Mouse (Mus musculus) stomach, postnatal 0 days (tissue): Measurements from ENCODE around the gene Ddx58. TPM values are rescaled to one million over a fixed set of nuclear protein-coding genes. Genes with fewer than 3 reads are reported as not detected.

Source experiments
- ATAC-seq: fragments of 200-750 bp; cut with Nextera tagmentation; 2 replicates; pipeline ENCODE4 v1.8.0; 2017; ENCODE audit not compliant: low FRiP score, low TSS enrichment
- DNase-seq: peaks from one replicate; pipeline ENCODE4 v3.0.0-alpha.2; 2016; ENCODE audit warnings: low spot score
- H3K27ac ChIP-seq: fragments of 300-500 bp; sonication (generic); replicated peaks from 2 replicates; pipeline ENCODE4 v1.5.1; 2014; ENCODE audit warnings: mild to moderate bottlenecking, control low read depth
- H3K27me3 ChIP-seq: fragments of 300-500 bp; sonication (generic); 2 replicates; pipeline ENCODE4 v1.6.1; 2014; ENCODE audit warnings: low read length; ENCODE audit not compliant: control insufficient read depth, insufficient read depth
- H3K36me3 ChIP-seq: fragments of 300-500 bp; sonication (generic); 2 replicates; pipeline ENCODE4 v1.6.1; 2014; ENCODE audit warnings: low read length, mixed read lengths; ENCODE audit not compliant: control insufficient read depth, insufficient read depth
- H3K4me1 ChIP-seq: fragments of 300-500 bp; sonication (generic); replicated peaks from 2 replicates; pipeline ENCODE4 v1.6.1; 2014; ENCODE audit warnings: antibody characterized with exemption; ENCODE audit not compliant: control insufficient read depth, insufficient read depth
- H3K4me2 ChIP-seq: fragments of 300-500 bp; sonication (generic); replicated peaks from 2 replicates; pipeline ENCODE4 v1.6.1; 2014; ENCODE audit warnings: low read depth, mild to moderate bottlenecking, control low read depth, moderate library complexity
- H3K4me3 ChIP-seq: fragments of 300-500 bp; sonication (generic); 2 replicates; pipeline ENCODE4 v1.5.1; 2014; ENCODE audit warnings: low read depth, low read length, control low read depth
- H3K9ac ChIP-seq: fragments of 300-500 bp; sonication (generic); 2 replicates; pipeline ENCODE4 v1.6.1; 2014; ENCODE audit warnings: mild to moderate bottlenecking, low read length, control low read depth, mixed read lengths
- H3K9me3 ChIP-seq: fragments of 300-500 bp; sonication (generic); 2 replicates; pipeline ENCODE4 v1.6.1; 2016; ENCODE audit warnings: low read length; ENCODE audit not compliant: control insufficient read depth
- CTCF ChIP-seq: IDR thresholded peaks from 2 replicates; pipeline ENCODE4 v1.5.1; 2016; ENCODE audit warnings: antibody characterized with exemption, low read depth, mild to moderate bottlenecking, moderate library complexity
- EP300 ChIP-seq: optimal IDR thresholded peaks from 2 replicates; pipeline ENCODE3; 2016; ENCODE audit warnings: antibody characterized with exemption
- WGBS: fragments of 180-500 bp; shearing (Covaris S2); extraction: QIAGEN DNeasy Blood & Tissue Kit; methylation state at CpG from one replicate; pipeline ENCODE4 v1.1.7; 2014; 5-methylcytosine and 5-hydroxymethylcytosine counted together
- polyA plus RNA-seq: library from polyadenylated mRNA; unstranded; fragments of >200 nt; fragmentation: Nextera tagmentation; extraction: Ambion mirVana; gene quantifications from 2 replicates; pipeline ENCODE4 v1.2.1, GENCODE M21; 2015

Gene Ddx58
- polyA plus RNA-seq, 1 experiment from 2014 or later, result 5.9 TPM

- H3K27me3 ChIP-seq, result no peaks in the 10 kb centered on the region
- no peak overlapping the region for H3K4me2 ChIP-seq
- ATAC-seq (no peak), DNase-seq (no peak)
- 76% methylated on average over 5 of the region's 5 CpGs for WGBS
- H3K27ac ChIP-seq, result no peak overlapping the region
- H3K4me1 ChIP-seq, result no peaks in the 10 kb centered on the region
- no peaks in the 10 kb centered on the region for H3K9me3 ChIP-seq
- TF ChIP-seq CTCF (no peak), EP300 (no peak)
- H3K9ac ChIP-seq, result no peak overlapping the region
- peaks cover 34% of the 10 kb centered on the region for H3K36me3 ChIP-seq
- no peak overlapping the region for H3K4me3 ChIP-seq
Observed at GRCm38 (mm10) chr4:40184470-40184869, 55.2 kb downstream of the Ddx58 start.

- 89% methylated on average over 6 of the region's 6 CpGs for WGBS
- H3K36me3 ChIP-seq, result peaks cover 31% of the 10 kb centered on the region
- H3K9me3 ChIP-seq, result no peaks in the 10 kb centered on the region
- no peak for TF ChIP-seq EP300
- no peak for TF ChIP-seq CTCF
- no peaks in the 10 kb centered on the region for H3K4me1 ChIP-seq
- H3K27me3 ChIP-seq, result no peaks in the 10 kb centered on the region
- H3K4me2 ChIP-seq, result no peak overlapping the region
- no peak for ATAC-seq
- no peak for DNase-seq
- H3K27ac ChIP-seq, result no peak overlapping the region
- no peak overlapping the region for H3K9ac ChIP-seq
- no peak overlapping the region for H3K4me3 ChIP-seq
Observed at GRCm38 (mm10) chr4:40183781-40184180, 55.8 kb downstream of the Ddx58 start.

- Histone ChIP-seq H3K27ac (no peak overlapping the region), H3K9me3 (no peaks in the 10 kb centered on the region), H3K4me1 (no peaks in the 10 kb centered on the region), H3K27me3 (no peaks in the 10 kb centered on the region), H3K4me3 (no peak overlapping the region), H3K36me3 (peaks cover 28% of the 10 kb centered on the region), H3K4me2 (no peak overlapping the region), H3K9ac (no peak overlapping the region)
- peak; percentile 73 for DNase-seq
- 32% methylated on average over 14 of the region's 14 CpGs for WGBS
- no peak for TF ChIP-seq EP300
- peak; percentile 84 for TF ChIP-seq CTCF
- ATAC-seq, result peak; percentile 71
Observed at GRCm38 (mm10) chr4:40182651-40183320, 56.8 kb downstream of the Ddx58 start.

GRCm38 (mm10) chr4:40181681-40182080 is 57.9 kb downstream of the Ddx58 start:
- H3K4me3 ChIP-seq, result no peak overlapping the region
- H3K9ac ChIP-seq, result no peak overlapping the region
- no peak for DNase-seq
- ATAC-seq, result 0 out of 2 replicates have a peak, but pooled peaks have one; percentile 29
- WGBS, result 92% methylated on average over 8 of the region's 8 CpGs
- no peak for TF ChIP-seq CTCF
- TF ChIP-seq EP300, result no peak
- no peaks in the 10 kb centered on the region for H3K4me1 ChIP-seq
- H3K9me3 ChIP-seq, result no peaks in the 10 kb centered on the region
- no peak overlapping the region for H3K27ac ChIP-seq
- no peak overlapping the region for H3K4me2 ChIP-seq
- peaks cover 25% of the 10 kb centered on the region for H3K36me3 ChIP-seq
- H3K27me3 ChIP-seq, result no peaks in the 10 kb centered on the region

GRCm38 (mm10) chr4:40180046-40180445 is 59.6 kb downstream of the Ddx58 start:
- WGBS, result 91% methylated on average over 6 of the region's 6 CpGs
- peaks cover 22% of the 10 kb centered on the region; the same call in 1 of the 2 replicates for H3K36me3 ChIP-seq

GRCm38 (mm10) chr4:40178584-40178983 is 61.0 kb downstream of the Ddx58 start:
- H3K36me3 ChIP-seq, result peaks cover 11% of the 10 kb centered on the region; the same call in 1 of the 2 replicates
- no peak overlapping the region for H3K27ac ChIP-seq
- no peak overlapping the region for H3K4me2 ChIP-seq
- ATAC-seq (no peak), DNase-seq (no peak)
- H3K9ac ChIP-seq, result no peak overlapping the region
- 90% methylated on average over 17 of the region's 17 CpGs for WGBS
- no peaks in the 10 kb centered on the region for H3K9me3 ChIP-seq
- H3K4me1 ChIP-seq, result no peaks in the 10 kb centered on the region
- no peak overlapping the region for H3K4me3 ChIP-seq
- no peak for TF ChIP-seq EP300
- TF ChIP-seq CTCF, result no peak
- H3K27me3 ChIP-seq, result no peaks in the 10 kb centered on the region

More at GRCm38 (mm10) chr4:40180046-40180445, 59.6 kb downstream of the Ddx58 start:
- TF ChIP-seq CTCF (no peak), EP300 (no peak)
- Histone ChIP-seq H3K9ac (no peak overlapping the region), H3K4me3 (no peak overlapping the region), H3K4me2 (no peak overlapping the region), H3K9me3 (no peaks in the 10 kb centered on the region), H3K4me1 (no peaks in the 10 kb centered on the region), H3K27ac (no peak overlapping the region), H3K27me3 (no peaks in the 10 kb centered on the region)
- ATAC-seq, result no peak
- no peak for DNase-seq
